Mouse (Mus musculus) splenic B cell, adult 2 months (primary cell): Measurements from ENCODE around the gene Eps15l1.

Experiments
- DNase-seq: peaks from one replicate; pipeline ENCODE4 v3.0.0-alpha.2; 2011; ENCODE audit warnings: low read depth, low spot score
- H3K27me3 ChIP-seq: 2 replicates; pipeline ENCODE4 v1.6.1; 2012; ENCODE audit warnings: mild to moderate bottlenecking, low read length, moderate library complexity, mixed read lengths; ENCODE audit not compliant: control insufficient read depth, poor library complexity, insufficient read depth, severe bottlenecking
- H3K36me3 ChIP-seq: 2 replicates; pipeline ENCODE4 v1.6.1; 2012; ENCODE audit warnings: mild to moderate bottlenecking, low read length, moderate library complexity, mixed read lengths; ENCODE audit not compliant: control insufficient read depth, poor library complexity, insufficient read depth, severe bottlenecking

Gene Eps15l1

DNA sequence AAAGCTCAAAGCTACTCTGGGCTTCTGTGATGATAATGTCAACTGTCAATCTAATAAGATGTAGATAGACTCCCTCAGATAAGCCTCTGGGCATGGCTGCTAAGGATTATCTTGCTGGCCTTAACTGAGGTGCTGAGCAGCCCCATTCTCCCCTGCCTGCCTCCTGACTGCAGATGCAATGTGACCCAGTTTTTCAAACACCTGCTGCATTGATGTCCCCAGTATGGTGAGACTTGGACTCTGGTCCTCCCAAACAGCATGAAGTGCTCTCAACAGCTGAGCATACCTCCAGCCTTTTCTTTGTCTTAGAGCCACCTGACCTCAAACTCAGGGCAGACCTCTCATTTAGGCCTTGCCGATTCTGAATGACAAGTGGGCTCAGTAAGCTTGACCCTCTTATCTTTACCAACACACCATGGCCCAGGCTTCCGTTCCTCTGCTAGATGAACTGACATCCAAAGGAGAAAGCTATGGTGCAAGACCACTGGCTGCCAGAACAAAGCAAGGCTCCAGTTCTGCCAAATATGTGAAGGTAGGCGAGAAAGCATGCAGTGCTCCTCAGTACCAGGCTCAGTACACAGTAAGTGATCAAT, 108.2 kb downstream of the Eps15l1 start:
- Histone ChIP-seq H3K36me3 (no peaks in the 10 kb centered on the region), H3K27me3 (no peaks in the 10 kb centered on the region)
- DNase-seq, result no peak

DNA sequence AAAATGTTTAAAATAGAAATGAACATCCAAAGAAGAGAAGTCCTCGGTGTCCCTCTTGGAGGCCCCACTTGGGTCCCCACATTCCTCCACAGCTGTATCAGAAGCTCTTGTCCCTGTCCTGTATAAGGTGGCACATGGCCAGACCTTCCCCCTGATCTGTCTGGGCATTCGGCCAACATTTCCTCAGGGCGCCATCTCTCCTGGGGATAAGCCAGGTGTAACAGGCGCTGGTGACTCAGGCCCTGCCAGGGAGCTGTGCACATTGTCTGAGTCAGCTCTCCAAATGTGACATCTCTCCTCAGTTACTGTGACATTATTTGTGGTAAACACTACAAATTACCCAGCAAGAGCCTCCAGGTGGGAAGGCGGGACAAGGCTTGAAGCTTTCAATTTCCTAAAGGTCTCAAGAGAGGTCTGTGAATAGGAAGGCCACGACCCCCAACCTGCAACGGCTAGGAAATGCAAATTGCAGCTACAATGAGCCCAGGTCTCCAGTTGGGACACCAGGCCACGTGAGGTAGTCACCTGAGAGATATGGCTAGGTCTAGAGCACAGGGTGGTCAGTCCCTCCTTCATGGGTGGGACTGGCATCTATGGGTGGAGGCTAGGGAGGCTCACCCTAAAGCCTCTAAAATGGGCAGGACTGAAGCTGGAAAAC, 110.3 kb downstream of the Eps15l1 start:
- peak; percentile 53 for DNase-seq
- no peaks in the 10 kb centered on the region for H3K36me3 ChIP-seq
- no peaks in the 10 kb centered on the region for H3K27me3 ChIP-seq

DNA sequence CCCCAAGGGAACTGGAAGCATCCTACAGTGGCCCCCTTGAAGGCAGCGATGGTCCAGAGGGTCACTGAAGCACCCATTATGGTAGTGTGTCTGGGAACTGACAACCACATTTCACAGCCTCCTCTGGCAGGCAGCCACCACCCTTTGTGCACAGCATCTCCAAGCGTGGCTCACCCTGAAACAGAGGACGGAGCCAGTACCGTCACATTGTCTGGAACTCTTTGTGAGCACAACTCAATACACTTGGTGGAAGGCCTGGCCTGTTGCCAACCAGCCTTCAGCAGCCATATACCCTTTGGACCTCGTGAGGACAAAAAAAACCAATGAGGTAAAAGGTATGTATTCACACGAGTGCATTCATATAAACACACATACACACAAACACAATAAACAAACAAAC, 113.0 kb downstream of the Eps15l1 start:
- no peak for DNase-seq
- Histone ChIP-seq H3K36me3 (no peaks in the 10 kb centered on the region), H3K27me3 (no peaks in the 10 kb centered on the region)

DNA sequence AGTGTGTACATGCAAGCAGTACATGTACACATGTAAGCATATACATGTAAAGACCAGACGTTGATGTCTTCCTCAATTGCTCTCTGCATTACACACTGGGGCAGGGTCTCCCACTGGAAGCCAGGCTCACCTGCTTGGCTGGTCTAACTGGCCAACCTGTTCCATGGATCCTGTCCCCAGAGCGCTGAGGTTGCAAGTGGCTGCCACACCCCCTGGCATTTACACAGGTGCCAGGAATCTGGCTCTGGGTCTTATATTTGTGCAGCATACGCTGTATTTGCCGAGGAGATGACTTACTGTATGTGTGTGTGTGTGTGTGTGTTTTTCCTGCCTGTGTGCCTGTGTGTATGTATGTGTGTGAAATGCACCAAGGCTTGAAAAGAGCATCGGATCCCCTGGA, 114.3 kb downstream of the Eps15l1 start:
- H3K27me3 ChIP-seq, result no peaks in the 10 kb centered on the region
- H3K36me3 ChIP-seq, result no peaks in the 10 kb centered on the region

DNA sequence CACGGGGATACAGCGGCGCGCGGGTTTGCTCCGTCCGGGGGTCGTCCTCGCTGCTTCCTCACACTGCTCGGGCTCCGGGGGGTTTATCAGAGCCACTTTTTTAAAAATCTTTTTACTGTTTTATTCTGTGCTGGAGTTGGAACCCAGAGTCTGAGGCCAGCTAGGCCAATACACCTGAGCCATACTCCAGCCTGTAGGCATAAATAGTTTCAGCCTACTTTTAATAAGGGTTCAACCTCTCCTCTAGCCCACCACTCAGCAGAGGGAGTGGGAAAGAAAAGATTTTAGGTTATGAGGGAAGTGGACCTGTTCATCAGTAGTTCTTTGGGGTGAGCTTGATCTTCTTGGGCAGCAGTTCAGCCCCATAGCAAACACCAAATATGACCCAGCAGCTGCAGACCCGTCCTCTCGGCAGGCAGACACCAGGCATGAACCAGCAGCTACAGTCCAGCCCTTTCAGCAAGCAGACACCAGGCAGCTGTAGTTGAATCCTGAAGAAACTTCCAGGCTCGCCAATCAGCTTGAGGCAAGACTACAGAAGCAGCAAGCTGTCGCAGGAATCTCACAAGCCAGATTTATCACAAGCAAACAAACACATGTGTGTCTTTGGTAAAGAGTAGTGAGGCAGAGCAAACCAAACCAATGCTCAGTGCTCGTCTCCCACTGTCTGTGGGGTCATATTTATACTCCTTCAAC, 115.9 kb downstream of the Eps15l1 start, which contains the start of gene Gm10282:
Gm10282 (minus strand) TSS at position 51 of the 696 bp plus-strand sequence.
- Histone ChIP-seq H3K27me3 (no peaks in the 10 kb centered on the region), H3K36me3 (no peaks in the 10 kb centered on the region)
- no peak for DNase-seq

More for the DNA sequence above, 114.3 kb downstream of the Eps15l1 start:
- no peak for DNase-seq

DNA sequence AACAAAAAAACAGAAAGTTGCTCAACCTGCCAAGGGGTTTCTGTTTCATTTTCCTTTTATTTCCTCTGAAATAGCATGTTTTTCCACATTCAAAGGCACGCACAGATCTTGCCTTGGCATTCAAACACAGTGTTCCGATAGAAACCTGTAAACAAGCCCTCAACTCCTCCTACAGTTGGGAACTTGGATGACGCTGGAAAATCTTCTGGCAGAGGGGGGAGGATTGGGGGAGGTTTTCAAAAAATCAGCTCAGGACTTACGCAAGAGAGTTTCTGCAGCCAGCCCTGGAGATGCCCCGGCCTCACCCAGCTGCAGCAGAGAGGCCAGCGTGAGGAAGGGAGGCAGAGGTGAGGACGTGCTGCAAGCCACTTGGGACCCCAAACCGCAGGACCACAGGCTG, 117.6 kb downstream of the Eps15l1 start:
- Histone ChIP-seq H3K27me3 (no peaks in the 10 kb centered on the region), H3K36me3 (no peaks in the 10 kb centered on the region)
- peak; percentile 55 for DNase-seq

DNA sequence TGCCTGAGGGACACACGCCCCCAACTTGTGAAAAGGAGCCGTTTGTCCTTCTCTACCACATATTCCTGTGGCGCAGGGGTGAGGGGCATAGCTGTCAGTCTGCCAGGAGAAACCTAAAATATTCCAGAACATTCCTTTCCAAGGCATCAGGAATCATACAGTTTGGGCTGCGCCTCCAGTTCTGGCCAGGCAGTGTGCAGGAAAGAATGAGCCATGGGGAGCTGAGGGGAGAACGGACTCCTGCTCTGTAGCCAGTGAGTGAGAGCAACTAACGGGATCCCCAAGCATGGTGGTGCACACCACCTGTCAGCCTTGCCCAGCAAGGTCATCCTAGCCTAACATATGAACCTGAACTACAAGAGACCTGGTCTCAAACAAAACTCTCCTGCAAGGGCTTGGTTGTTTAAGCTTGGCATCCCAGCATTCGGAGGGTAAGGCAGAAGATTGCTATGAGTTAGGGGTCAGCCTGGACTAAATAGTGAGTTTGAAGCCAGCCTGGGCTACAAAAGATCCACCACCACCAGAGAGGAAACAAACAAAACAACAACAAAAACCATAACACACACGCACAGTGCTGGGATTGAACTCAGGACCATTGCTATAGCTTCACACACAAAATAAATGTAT, 118.2 kb downstream of the Eps15l1 start:
- no peaks in the 10 kb centered on the region for H3K36me3 ChIP-seq
- no peaks in the 10 kb centered on the region for H3K27me3 ChIP-seq
- no peak for DNase-seq

DNA sequence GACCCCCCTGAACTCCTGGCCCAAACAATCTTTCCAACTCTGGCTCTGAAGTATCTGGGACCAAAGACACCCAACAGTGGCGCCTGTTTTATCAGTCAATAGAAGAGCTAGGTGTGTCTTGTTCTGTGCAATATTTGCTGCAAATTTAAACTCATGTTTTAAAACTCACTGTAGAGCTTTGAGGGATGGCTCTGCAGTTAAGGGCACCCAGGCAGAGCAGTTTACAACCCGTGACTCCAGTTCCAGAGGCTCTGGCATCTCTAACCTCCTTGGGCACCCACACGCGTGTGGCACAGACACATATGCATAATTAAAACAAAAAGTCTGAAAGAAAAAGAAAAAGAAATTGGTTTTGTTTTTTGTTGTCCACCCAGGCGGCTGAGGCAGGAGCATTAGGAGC, 119.8 kb downstream of the Eps15l1 start:
- no peaks in the 10 kb centered on the region for H3K36me3 ChIP-seq
- DNase-seq, result no peak

DNA sequence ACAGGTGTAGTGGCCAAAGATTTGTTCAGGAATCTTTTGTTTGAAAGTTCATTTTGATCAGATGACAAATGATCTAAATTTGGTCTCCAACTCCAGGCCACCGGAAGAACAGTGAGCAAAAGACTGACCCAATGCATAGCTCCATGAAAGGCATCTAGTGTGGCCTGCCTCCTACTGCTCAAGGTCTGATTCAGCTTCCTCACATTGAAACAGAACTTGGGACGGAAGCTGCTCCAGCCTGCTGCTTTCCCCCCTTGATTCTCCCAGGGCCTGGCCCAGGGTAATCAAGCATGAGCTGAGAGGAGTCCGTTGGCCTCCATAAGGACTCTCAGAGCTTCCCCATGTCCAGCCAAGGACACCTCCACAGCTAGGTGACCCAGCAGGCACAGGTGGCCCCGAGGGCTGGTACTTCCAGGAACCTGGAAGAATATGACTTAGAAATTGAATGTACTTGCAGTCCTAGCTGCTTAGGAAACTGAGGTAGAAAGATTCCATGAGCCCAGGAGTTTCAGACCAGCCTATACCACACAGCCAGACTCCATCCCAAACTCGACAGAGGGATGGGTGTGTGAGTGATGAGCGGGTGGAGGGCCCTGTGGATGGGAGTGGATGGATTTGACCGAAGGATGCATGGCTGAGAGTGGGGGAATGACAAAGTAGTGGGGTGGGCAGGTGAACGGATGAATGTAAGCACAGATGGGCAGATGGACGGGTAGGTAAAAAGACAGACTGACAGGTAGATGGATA, 120.4 kb downstream of the Eps15l1 start:
- no peaks in the 10 kb centered on the region for H3K27me3 ChIP-seq
- no peak for DNase-seq
- H3K36me3 ChIP-seq, result no peaks in the 10 kb centered on the region

More for the DNA sequence above, 119.8 kb downstream of the Eps15l1 start:
- no peaks in the 10 kb centered on the region for H3K27me3 ChIP-seq

DNA sequence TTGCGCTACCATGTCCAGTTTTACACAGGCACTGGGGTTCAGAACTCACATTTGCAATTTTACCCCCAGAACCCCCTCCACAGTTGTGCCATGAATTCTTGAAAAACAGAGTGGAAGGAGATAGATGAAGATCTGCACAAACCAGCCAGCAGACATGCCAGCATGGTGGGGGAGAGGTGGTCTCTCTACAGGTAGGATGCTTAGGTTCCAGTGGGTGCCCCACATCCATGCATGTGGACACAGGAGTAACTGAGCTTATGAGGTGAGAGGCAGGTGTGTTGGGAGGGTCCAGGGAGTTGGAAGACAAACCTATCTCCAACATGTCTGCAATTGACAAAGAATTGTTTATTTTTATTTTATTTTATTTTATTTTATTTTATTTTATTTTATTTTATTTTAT, 122.3 kb downstream of the Eps15l1 start:
- no peak for DNase-seq
- H3K36me3 ChIP-seq, result no peaks in the 10 kb centered on the region
- no peaks in the 10 kb centered on the region for H3K27me3 ChIP-seq

DNA sequence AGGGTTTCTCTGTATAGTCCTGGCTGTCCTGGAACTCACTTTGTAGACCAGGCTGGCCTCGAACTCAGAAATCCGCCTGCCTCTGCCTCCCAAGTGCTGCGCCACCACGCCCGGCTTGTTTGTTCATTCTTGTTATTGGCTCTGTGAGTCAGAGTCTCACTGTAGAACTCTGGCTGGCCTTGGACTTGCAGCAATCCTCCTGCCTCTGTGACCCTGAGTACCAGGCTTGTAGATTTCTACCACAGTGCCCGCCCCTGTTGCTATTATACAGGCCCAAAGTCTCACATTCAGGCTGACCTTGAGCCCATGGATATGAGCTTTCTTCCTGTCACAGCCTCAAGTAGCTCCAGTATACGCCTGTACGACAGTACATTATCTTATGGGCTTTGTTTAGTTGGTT, 124.7 kb downstream of the Eps15l1 start:
- DNase-seq, result no peak

DNA sequence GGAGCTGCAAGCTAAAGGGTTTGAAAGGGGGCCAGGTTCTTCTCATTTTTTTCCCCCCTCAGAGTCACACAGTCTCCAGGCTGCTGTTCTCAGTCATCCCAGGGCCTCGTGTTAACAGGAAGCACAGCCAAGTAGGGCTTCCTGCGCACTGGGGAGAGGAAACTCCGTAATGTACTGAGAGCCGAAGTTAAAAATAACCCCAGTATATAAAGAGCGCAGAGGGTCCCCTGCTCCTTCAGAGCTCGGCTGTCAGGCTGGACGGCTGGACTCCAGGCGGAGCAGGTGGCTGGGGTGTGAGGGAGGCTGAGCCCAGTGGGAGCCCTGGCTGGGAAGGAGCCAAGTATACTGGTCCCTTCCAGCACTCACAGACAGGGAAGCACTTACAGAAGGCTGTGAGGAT, 125.6 kb downstream of the Eps15l1 start:
- Histone ChIP-seq H3K36me3 (no peaks in the 10 kb centered on the region), H3K27me3 (no peaks in the 10 kb centered on the region)
- peak; percentile 76 for DNase-seq

More for the DNA sequence above, 124.7 kb downstream of the Eps15l1 start:
- Histone ChIP-seq H3K36me3 (no peaks in the 10 kb centered on the region), H3K27me3 (no peaks in the 10 kb centered on the region)

DNA sequence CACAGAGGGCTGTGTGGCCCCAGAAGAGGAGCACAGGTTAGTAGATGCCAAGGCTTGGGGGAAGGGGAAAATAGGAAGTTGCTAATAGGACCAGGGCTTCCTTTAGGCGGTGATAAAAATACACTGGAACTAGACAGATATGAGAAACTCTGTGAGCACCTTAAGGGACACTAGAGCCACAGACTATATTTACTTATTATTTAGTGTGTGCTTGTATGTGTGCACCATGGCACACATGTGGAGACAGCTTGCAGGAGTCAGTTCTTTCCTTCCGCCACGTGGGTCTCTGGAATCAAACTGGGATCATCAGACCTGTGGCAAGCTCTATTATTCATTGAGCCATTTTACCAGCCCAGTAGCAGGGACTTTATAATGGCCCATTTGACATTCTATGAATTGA, 126.1 kb downstream of the Eps15l1 start:
- no peaks in the 10 kb centered on the region for H3K27me3 ChIP-seq
- DNase-seq, result peak; percentile 15
- no peaks in the 10 kb centered on the region for H3K36me3 ChIP-seq

DNA sequence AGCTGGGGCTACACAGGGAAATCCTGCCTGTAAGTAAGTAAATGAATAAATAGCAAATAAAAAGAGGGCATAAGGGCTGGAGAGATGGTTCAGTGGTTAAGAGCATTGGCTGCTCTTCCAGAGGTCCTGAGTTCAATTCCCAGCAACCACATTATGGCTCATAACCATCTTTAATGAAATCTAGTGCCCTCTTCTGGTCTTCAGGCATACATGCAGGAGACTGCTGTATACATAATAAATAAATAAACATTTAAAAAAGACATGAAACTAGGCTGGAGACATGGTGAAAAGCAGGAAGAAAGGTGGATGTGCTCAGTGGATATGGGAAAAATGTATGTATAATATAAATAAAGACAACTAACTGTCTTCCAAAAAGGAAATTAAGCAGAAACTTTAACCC, 128.0 kb downstream of the Eps15l1 start:
- Histone ChIP-seq H3K36me3 (no peaks in the 10 kb centered on the region), H3K27me3 (no peaks in the 10 kb centered on the region)
- no peak for DNase-seq
